18 mouse cellular contexts compared by ENCODE assay signal in the genomic region with DNA sequence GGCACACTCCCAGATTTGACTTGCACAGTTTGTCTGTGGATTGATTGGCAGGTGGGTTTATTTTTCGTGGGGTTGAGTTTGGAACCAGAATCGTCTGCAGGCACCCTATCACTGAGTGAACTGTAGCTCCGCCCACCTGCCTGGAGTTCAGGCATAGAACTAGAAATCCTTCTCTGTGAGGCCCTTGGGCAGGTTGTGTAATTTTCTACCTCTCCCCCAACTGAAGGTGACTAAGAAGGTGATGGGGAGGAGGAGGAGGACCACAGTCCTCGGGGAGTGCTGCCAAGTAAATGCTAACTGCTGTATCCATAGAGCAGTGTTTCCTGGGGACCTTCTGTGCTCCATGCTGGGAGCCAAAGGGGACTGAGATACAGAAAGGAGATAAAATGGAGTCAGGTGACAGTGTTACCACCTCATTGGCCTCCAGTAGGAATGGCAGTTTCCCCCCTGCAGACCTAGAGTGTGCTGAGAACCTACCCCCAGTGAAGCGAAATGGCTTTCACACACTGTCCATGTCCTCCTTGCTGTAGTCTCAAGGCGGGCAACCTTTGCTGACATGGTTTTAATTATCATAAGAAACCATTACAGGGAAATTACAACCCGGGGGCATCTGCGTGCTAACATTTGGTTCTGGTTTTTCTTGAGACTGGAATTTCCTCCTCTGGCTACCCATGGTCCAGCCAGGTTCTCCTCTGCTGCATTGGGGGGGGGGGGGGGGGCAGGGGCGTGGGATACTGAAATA.
DNase-seq lines count a peak whose midpoint lies in the region; ATAC-seq lines count a peak whose summit lies in the region.
"Had no signal": no experiment of that assay in that cellular context is flagged by ENCODE, and none has a peak within 500 bp of the region (broad histone marks: within the 10 kb centered on the region; RNA-seq: fewer than 3 reads in every experiment).

No protein-coding gene starts in this region.

- no peak overlapping the region for H3K9ac ChIP-seq in kidney, embryonic 14.5 days (ENCODE audit: low read depth, low read length)
- H3K9ac ChIP-seq in intestine, embryonic 16.5 days (ENCODE audit: low read depth, low read length): no peak overlapping the region
- H3K9ac ChIP-seq in limb, embryonic 12.5 days (replicated peaks): no peak overlapping the region
- H3K9ac ChIP-seq: liver, embryonic 15.5 days had no signal

- no peak overlapping the region for H3K4me2 ChIP-seq in kidney, embryonic 14.5 days (replicated peaks; ENCODE audit: low read depth, low read length)
- no peak overlapping the region for H3K4me2 ChIP-seq in intestine, embryonic 16.5 days (ENCODE audit: low read depth, low read length)
- H3K4me2 ChIP-seq in limb, embryonic 12.5 days: 0 out of 2 replicates have a peak overlapping the region, but pooled peaks have one; percentile 6
- H3K4me2 ChIP-seq: liver, embryonic 15.5 days had no signal

- no peak overlapping the region for H3K27ac ChIP-seq in kidney, embryonic 14.5 days (ENCODE audit: low read depth, low read length)
- H3K27ac ChIP-seq in intestine, embryonic 16.5 days (ENCODE audit: low read length): no peak overlapping the region
- peak overlapping the region; percentile 41; the same call in 1 of the 2 replicates for H3K27ac ChIP-seq in limb, embryonic 12.5 days
- H3K27ac ChIP-seq: heart, adult 2 months; kidney, postnatal 0 days; liver, embryonic 15.5 days had no signal

- DNase-seq in kidney, adult 11 months: peak; percentile 74
- DNase-seq in WW6 (ENCODE audit: low read depth, low spot score): peak; percentile 28
- DNase-seq in spleen, postnatal 36 days (ENCODE audit: low spot score in 2 of 2): no peak
- DNase-seq in heart, adult 11 months: no peak
- no peak for DNase-seq in urinary bladder, postnatal 25 days (ENCODE audit: low spot score)
- DNase-seq: adrenal gland, postnatal 36 days; cerebellum, adult 11 months; heart, adult 2 months; heart, postnatal 4 days; spleen, adult 18-20 months; thymus, adult 18-20 months had no signal

- no peaks in the 10 kb centered on the region for H3K9me3 ChIP-seq in kidney, embryonic 14.5 days (ENCODE audit: control insufficient read depth, low read length)
- H3K9me3 ChIP-seq in intestine, embryonic 16.5 days (ENCODE audit: control insufficient read depth, low read length): no peaks in the 10 kb centered on the region
- H3K9me3 ChIP-seq in limb, embryonic 12.5 days: no peaks in the 10 kb centered on the region
- H3K9me3 ChIP-seq: liver, embryonic 15.5 days had no signal

- whole genome bisulfite sequencing in kidney, embryonic 14.5 days: 53% methylated on average over 9 of the region's 9 CpGs
- WGBS in intestine, embryonic 16.5 days: 64% methylated on average over 9 of the region's 9 CpGs
- 23% methylated on average over 9 of the region's 9 CpGs for WGBS in limb, embryonic 12.5 days

- no peaks in the 10 kb centered on the region for H3K36me3 ChIP-seq in kidney, embryonic 14.5 days (ENCODE audit: control insufficient read depth, insufficient read depth, low read length)
- no peaks in the 10 kb centered on the region for H3K36me3 ChIP-seq in intestine, embryonic 16.5 days (ENCODE audit: control insufficient read depth, insufficient read depth, low read length)
- H3K36me3 ChIP-seq in limb, embryonic 12.5 days: no peaks in the 10 kb centered on the region
- H3K36me3 ChIP-seq: liver, embryonic 15.5 days had no signal

- 0 out of 2 replicates have a peak, but pooled peaks cover 4% of the 10 kb centered on the region for H3K4me1 ChIP-seq in kidney, embryonic 14.5 days (ENCODE audit: control insufficient read depth, insufficient read depth, low read length)
- peaks cover 3% of the 10 kb centered on the region; the same call in 1 of the 2 replicates for H3K4me1 ChIP-seq in intestine, embryonic 16.5 days (ENCODE audit: control insufficient read depth, insufficient read depth, low read length)
- H3K4me1 ChIP-seq in limb, embryonic 12.5 days (replicated peaks): peaks cover 22% of the 10 kb centered on the region
- H3K4me1 ChIP-seq: liver, embryonic 15.5 days; megakaryocyte, embryonic 14.5 days had no signal

- H3K27me3 ChIP-seq in kidney, embryonic 14.5 days (ENCODE audit: control insufficient read depth, insufficient read depth, low read length): no peaks in the 10 kb centered on the region
- H3K27me3 ChIP-seq in intestine, embryonic 16.5 days (replicated peaks; ENCODE audit: control insufficient read depth, insufficient read depth, low read length): no peaks in the 10 kb centered on the region
- peaks cover 31% of the 10 kb centered on the region for H3K27me3 ChIP-seq in limb, embryonic 12.5 days
- H3K27me3 ChIP-seq: liver, embryonic 15.5 days; megakaryocyte, embryonic 14.5 days had no signal

- H3K4me3 ChIP-seq in kidney, embryonic 14.5 days (ENCODE audit: low read length): no peak overlapping the region
- H3K4me3 ChIP-seq in intestine, embryonic 16.5 days (ENCODE audit: low read length): no peak overlapping the region
- no peak overlapping the region for H3K4me3 ChIP-seq in limb, embryonic 12.5 days (replicated peaks)
- H3K4me3 ChIP-seq: heart, adult 2 months; liver, embryonic 15.5 days; megakaryocyte, embryonic 14.5 days had no signal

- no peak; the same call in 1 of the 2 replicates for ATAC-seq in kidney, embryonic 14.5 days (ENCODE audit: low FRiP score, low TSS enrichment)
- ATAC-seq in intestine, embryonic 16.5 days: 0 out of 2 replicates have a peak, but pooled peaks have one; percentile 16
- ATAC-seq in limb, embryonic 12.5 days (ENCODE audit: insufficient number of reproducible peaks, insufficient read depth, low FRiP score, low TSS enrichment, low read depth): peak; percentile 44; the same call in 1 of the 2 replicates
- ATAC-seq: forebrain, embryonic 16.5 days had no signal

Comparison
In these comparisons a context has a peak if more than half of its experiments do, and no peak if none do; other contexts are left out.
1. DNase-seq: peak in kidney, adult 11 months (single experiment) and WW6 (single experiment); none in spleen, postnatal 36 days (0 of 2), heart, adult 11 months (single experiment) and urinary bladder, postnatal 25 days (single experiment).